Mouse (Mus musculus) adrenal gland, adult 2 months (tissue): ENCODE data around the gene Mfsd1. TPM values are rescaled to one million over a fixed set of nuclear protein-coding genes. Genes with fewer than 3 reads are reported as not detected.

ENCODE experiments used
- DNase-seq: peaks from one replicate; pipeline ENCODE4 v3.0.0; 2021
- long read RNA-seq: library from polyadenylated mRNA; stranded (forward); transcript quantifications from one replicate; pipeline ENCODE4 v2.0.0, GENCODE M21; 2021
- polyA plus RNA-seq: library from polyadenylated mRNA; depleted of rRNA; stranded (reverse); fragments of >200 nt; gene quantifications from 2 replicates; pipeline ENCODE4 v1.2.3, GENCODE M21; 2012; rRNA removed
- total RNA-seq, 2 experiments: library from RNA; stranded (reverse); gene quantifications; 2 replicates each; pipeline ENCODE4 v1.2.3; 2021

The Mfsd1 gene
- total RNA-seq (10 to 100 TPM; 52.3 to 62.6 TPM), polyA plus RNA-seq (67.8 and 70.8 TPM in 2 replicates)
- long read RNA-seq, transcript Mfsd1-201 (16 exons, 3,011 nt): major isoform, 57 of 58 reads
- long read RNA-seq, partial matches to known transcripts: 1 of 58 reads
- long read RNA-seq, other reads (novel, unspliced or antisense): 0 of 58 reads

DNA sequence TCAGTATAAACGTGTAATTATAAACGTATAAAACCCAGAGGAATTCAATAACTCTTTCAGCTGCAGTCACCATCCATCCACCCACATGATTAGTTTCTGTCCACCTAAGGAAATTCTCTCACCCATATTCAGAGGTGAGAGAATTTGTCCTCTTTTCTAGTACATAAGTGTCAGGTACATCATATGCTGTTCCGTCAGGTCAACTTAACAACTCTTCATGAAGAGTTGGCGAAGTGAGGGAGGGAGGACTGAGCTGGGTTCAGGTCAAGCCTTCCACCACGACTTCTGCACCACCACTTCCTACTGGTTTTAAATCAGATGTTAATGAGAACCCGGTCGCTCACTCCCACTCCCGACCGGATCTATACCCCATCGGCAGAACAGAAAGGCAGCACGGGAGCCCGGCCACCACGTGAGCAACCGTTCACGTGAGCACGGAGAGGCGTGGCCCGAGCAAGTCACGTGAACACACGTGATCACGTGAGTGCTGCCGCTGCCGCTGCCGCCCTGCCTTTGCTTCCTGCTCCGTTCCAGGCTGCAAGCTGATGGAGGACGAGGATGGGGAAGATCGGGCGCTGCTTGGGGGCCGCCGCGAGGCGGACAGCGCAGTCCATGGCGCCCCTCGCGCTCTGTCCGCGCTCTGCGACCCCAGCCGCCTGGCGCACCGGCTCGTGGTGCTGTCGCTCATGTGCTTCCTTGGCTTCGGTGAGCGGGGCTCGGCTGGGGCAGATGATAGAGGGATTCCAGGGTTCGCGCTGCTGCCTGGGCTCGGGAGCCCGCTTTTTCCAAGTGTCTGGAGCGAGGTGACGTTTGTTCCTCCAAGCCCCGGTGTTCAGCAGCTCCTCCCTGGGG, at the start of gene Mfsd1:
Mfsd1 (plus strand) TSS at position 469 of the 852 bp plus-strand sequence.
- peak; percentile 89 for DNase-seq

DNA sequence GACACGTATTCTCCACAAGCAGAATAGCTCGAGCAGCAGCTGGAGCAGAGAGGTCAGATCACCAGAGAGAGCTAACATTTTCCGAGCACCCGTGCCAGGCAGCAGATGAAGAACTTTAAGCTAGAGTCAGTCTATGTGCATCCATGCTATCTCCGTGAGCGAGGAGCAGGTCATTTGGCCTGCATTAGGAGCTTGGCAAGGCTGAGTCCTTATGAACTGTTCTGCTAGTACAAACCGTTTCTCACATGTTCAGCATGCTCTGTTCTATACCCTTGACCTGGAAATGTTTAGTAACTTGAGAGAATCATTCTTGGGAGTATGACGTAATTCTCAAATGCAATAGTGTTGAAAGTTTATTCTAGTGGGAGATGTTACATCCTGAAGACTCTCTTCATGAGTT, 38.9 kb upstream of the Mfsd1 start:
- peak; percentile 21 for DNase-seq

DNA sequence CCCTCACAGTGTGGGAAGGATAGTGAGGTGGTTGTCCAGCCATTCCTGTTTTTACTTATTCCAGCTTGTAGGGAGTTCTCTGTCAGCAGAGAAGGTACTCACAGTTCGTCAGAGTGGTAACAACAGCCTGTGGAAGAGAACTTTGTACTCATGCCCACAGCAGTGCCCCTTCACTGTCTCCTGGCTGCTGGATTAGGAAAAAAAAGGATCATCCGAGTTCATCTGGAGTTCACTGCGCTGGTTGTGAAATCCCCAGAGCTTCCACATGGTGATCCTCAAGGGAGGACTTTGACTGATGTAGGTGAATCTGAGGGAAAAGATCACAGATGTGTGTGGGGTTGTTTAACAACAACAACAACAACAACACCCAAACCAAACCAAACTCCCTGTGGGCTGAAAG, 31.3 kb upstream of the Mfsd1 start:
- no peak for DNase-seq

DNA sequence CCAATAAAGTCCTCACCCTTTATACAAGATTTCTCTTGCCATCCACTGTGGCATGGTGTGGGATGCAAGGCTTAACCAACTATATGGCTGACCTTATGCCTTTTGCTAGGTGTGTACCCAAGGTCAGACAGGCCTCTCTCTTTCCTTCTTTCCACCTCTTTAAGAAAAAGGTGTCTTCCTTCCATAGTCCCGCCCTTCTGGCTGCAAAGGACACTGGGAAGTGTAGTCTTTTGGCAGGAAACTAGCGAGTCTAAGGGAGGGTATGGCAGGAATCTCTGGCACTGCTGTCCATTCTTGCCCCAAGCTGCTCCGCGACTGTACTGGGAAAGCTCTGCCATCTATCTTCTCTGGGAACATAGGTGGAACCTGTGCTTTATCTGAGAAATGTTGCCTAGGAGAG, 29.3 kb upstream of the Mfsd1 start:
- DNase-seq: no peak

DNA sequence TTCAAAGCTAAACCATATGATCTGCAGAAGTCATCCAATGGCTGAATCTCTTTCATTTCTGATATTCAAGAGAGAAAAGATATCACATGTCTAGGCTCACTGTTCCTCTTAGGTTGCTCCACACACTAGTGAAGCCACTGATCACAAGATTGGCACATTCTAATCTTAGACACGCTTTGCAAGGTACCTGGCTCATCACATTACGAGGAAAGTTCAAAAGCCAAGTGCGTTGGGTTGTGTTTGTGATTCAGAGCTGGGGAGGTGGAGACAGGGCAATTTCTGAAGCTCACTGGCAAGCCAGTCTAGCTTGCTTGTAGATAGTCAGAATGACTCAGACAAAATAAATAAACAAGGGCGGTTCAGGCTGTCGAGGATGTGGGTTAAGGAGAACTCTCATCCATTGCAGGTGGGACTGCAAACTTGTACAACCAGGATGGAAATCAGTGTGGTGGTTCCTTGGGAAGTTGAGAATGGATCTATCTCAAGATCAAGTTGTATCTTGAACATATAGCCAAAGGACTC, 28.6 kb upstream of the Mfsd1 start:
- no peak for DNase-seq

DNA sequence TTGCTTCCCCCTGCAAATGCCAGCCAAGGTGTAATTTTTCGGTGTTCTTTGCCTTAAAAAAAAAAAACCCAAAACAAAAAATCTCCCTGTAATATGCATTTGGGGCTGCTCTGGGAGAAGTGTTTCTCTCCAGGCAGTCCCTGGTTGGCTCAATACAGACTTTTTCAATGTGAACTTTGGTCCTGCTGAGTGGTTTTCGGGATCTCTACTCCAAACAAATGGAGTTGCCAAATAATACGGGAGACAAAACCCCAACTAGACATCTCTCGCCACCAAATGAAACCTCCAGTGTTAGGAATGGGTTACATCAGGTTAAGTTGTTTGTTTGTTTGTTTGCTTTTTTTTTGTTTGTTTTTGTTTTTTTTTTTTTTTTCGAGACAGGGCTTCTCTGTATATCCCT, 27.3 kb upstream of the Mfsd1 start:
- no peak for DNase-seq

DNA sequence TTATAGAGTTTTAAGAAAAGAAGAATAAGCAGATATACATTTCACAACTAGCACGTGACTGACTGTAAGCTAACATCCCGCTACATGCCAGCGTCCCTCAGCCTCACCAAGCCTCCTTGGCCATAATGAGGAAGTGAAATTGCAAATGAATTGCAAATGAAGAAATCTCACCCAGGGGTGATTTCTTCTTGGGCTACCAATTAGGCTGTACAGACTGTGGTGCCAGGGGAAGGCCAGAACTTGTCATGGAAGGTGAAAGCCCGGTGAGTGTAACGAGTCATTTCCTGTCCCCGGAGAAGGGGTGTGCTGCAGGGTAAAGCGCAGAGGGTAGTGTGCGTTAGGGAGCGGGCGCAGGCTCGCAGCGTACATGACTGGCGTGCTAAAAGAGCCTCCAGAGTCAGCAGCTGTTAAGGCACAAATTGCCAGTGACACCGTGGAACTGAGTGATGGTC, 25.3 kb upstream of the Mfsd1 start:
- no peak for DNase-seq

DNA sequence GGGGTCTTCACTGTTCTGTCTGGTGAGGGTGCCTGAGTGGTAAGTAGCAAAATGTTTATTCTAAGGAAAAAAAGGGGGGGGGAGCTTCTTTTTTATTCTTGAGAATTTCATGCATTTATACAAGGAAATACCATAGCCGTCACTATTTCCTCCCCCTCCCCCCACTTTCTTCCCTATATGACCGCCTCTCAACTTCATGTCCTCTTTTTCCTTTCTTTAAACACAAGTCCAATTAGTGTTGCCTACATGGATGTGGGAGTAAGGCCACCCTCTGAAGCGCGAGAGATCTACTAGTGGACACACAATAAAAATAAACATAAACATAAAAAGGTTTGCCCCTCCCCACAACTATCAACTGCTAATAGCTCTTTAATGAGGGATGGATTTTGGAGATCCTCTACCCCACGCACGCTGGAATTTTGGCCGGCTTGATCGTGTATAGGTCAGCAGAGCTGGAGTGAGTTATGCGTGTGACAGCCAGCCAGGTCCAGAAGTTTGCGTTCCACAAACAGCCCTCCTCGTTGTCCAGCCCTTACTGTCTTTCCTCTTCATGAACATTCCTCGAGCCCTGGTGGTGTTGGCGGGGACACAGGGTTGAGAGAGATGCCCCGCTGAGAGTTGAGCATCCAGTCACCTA, 24.7 kb upstream of the Mfsd1 start:
- no peak for DNase-seq

DNA sequence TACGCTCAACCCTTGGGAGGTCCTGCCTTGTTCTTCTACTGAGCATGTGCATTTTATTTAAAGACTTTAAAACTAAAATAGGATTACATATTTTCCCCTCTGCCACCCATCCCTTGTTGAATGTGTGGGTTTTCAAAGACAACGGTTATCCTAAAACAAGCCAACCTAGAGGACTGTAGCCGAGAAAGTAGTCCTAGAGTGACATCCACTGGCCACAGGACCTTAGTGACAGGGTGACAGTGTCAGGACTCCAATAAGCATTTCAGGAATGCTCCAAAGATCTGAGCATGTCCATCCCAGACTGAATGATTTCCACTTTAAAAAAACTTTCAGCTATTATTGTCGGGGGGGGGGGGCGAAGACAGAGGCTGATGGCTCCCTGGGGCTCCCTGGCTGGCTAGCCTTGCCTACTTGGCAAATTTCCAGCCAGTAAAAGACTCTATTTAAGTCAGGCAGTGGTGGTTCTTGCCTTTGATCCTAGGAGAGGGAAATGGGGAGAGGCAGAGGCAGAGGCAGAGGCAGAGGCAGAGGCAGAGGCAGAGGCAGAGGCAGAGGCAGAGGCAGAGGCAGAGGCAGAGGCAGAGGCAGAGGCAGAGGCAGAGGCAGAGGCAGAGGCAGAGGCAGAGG, 17.7 kb upstream of the Mfsd1 start:
- DNase-seq: no peak

DNA sequence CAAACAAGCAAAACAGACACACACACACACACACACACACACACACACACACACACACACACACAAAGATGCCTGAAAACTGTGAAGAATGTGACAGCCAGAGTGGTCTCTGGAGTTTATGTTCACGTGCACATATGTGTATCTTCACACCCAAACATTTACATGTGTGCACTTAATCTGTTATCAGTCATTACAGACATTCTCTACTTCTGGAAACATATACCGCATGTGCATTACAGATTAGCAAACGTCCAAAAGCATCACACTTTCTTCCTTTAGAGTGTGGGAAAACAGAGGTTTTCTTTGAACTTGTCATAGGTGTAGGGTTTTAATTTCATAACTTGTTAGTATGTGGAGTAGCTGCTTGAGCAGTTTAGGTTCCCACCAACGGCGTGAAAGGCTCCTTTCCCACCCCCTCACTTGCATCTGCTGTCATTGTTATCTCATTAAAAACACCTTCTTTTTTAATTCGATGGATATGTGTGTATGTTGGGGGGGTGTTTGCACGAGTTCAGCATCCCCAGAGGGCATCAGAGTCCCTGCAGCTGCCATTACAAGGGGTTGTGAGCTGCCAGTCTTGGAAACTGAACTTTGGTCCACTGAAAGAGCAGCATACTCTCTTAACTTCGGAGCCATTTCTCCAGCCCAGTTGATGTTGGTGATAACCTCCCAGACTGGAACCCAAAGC, 16.9 kb upstream of the Mfsd1 start:
- DNase-seq: no peak

DNA sequence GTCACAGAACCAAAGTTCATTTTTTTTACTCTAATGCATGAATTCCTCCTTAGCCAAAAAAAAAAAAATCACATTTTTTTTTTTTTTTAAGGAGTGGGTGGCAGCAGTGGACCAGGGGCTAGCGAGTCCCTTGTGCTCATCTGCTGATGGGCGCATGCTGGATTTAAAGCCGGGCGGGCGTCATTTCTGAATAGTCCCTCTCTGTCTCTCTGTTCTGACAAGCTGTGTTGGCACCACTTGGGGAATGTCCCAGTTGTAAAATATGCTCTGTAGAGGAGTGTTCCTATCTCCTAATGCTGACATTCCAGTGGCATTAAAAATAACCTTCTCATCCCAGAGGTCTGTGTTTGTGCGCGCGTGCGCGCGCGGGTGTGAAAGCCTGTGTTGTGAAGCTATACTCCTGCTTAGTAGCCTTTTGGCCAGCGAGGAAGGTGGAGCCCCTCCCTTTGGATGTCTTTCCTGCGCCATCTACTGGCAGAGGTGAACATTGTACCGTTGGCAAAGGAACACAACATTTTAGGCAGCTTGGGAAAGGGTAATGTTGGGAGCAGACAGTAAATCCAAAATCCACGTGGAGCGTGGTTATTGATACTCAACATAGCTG, 14.4 kb upstream of the Mfsd1 start:
- DNase-seq: peak; percentile 70

DNA sequence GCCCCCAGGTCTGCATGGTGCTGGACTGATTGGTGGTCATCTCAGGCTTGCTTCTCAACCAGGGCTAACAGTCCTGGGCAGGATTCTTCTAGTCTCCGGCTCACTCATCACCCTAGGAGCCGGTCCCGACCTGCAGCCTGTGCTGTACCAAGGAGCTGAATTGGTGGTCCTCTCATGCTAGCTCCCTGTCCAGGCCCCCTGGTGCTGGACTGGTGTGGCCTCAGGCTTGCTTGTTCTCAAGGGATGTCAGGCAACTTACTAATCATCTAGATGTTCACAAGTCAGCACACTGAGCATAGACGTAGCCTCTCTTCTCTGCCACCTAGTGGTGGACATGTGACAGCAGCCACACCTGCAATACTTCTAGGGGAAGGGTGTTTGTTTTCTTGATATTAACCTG, 9.6 kb upstream of the Mfsd1 start:
- DNase-seq: peak; percentile 20

DNA sequence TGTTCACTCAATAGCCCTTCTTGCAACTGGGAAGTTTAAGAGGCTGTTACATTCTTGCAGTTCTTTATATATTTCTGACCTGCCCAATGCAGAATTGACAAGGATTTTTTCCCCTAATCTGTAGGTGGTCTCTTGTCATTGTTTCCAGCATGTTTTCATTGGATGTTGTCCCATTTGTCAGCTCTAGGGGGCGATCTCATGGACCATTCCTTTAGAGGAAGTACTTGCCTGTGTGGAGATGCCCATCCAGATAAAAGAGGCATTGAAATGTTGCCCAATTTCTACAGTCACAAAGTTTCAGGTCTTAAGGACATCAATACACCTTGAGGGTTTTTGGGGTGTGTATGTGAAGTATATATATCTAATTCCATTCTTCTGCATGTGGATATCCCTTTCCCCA, 9.0 kb upstream of the Mfsd1 start:
- DNase-seq: no peak

DNA sequence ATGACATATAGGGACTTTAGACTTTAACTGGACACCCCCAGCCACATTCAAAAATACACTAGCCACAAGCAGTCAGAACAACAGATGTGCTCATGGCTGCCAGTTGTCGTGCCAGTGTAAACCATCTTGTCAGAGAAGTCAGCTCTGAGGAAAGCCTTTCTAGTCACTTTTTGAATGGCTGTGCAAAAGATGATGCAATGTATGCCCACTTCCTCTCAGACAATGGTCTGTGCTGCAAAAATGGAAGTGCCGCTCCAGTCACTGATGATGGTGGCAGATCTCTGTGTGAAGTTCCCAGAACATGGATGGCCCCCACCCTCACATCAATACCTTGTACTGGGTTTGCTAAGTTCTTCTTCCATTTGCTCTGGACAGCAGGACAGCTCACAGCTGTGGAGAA, 6.3 kb upstream of the Mfsd1 start:
- no peak for DNase-seq

DNA sequence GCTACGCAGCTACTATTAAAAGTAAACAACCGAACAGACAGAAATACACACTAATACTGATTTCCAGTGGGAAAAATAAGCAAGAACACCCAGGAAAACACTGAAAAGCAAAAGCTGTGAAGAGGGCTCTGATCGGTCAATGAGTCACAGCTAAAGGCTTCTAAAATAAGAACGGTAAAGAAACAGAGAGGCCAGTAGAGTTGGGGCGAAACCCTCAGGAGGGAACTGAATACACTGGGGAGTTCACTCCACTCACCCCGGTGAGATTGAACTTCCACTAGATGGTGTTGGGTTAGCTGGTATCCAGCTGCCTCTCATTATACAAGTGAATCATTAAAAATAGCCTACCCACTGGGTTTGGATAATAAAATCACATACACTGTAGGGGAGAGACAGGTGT, 5.8 kb upstream of the Mfsd1 start:
- no peak for DNase-seq

DNA sequence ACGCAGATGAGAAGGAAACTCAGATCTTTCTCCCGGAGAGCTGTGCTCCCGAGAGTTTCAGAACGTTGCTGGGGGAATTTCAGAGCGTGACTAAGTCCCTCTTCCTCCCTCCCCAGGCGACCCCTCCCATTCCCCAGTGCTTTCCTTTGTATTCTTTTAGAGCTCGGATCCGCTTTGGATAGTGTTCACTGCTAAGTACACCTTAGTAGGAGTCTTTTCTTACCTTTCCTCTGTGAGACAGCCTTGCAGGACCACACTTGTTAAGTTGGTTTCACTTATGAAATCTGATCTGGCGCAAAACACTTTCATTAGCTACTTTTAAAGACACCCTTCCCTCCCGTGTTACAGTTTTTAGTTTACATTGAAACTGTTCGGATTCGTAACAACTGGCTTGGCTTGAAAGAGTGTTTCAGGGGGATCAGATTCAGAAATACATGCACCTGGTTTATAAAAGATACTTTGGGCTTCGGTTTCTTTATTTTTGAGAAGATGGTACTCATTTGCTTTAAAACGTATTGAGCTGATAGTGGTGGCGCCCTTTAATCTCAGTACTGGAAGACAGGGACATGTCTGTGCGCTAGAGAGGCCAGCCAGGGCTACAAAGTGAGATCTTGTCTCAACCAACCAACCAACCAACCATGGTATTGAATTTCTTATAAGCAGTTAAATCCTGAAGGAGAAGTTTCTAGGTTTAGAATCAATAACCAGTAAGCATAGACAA, 744 bp downstream of the Mfsd1 start:
- no peak for DNase-seq

DNA sequence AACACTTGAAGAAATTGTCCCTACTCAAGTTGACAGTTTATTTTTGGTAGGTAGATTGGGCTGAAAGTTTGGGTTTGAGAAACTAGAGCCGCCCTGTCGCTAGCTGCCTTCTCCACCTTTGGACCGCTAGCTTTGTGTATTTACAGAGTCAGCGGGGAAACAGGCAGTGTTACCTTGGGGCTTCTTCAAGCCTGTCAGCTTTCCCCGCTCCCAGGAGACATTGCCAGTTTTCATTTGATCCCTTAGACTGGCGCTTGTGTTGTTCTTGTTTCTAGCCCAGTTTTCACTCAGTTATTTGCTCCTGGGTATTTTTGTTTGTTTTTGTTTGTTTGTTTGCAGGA, 1.3 kb downstream of the Mfsd1 start:
- no peak for DNase-seq

DNA sequence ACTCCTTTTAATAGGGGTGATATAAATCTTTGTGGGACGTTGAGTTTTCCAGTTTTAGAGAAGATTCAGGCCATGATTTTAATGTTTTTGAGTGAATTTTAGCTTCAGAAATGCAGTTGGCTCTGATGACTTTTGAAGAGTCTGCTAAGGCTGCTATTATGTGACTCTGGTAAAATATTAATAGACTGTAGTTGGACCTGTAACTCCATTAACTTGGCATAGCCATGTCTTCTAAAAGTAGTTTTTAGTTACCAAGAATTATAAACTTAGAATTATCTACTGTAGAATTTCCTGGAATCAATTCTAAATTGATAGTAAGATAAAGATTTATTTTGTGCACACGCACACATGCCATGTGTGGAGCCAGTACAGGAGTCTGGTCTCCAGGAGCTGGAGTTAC, 4.0 kb downstream of the Mfsd1 start:
- no peak for DNase-seq

DNA sequence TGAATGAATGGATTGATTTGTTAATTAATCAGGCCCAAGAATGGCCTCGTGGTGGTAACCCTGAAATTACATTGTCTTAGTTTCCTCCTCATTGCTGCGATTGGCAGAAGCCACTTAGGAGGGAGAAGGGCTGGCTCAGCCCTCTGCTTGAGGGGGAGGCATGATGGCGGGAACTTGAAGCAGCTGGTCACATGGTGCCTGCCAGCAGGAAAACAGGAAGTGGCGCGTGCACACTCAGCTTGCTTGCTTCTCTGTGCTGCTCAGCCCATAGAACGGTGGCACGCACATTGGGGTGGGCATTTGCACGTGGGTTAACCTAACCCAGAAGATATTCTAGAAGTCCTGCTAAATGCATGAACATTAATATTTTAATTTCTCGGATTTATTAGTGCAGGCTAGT, 4.9 kb downstream of the Mfsd1 start:
- DNase-seq: no peak

DNA sequence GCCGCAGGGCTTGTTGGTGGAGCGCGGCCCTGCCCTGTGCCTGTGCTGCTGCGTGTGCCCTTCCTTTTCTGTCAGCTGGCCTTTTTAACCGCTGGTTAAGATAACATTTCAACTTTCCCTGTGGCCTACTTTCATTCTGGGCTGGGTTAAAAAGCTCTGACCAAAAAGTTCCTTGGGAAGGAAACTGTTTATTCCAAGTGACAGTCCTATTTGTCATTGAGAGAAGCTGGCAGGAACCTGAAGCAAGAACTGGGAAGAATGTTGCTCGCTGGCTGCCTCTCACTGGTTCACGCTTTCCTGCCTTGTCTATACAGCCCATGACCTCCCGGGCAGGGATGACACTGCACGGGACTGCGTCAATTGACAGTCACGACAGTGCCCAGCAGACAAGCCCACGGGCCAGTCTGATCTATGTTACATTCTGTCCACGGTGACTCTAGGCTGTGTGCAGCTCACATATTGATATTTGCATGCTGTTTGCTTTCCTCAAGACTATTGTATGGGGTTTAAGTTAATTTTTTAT, 19.1 kb downstream of the Mfsd1 start:
- DNase-seq: no peak

DNA sequence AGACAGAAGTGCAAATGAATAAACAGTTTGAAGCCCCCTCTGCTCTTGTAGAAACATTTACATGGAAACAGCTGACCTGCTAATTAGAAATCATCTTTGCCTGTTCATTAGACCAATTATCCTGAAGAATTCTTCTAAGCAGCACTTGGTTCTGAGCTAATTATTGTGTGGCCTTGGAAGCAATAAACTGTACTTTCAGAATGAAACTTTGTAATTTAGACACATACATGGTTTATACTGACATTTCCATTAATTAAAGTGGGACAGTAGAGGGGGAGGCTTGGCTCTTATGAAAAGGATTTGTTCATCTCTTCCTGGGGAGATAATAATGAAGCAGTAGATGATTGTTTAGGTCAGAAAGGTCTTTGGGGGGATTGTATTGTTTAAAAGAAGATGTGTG, 35.7 kb downstream of the Mfsd1 start:
- DNase-seq: no peak
